Mouse (Mus musculus): Measurements from ENCODE around the gene 4930433I11Rik. TPM values are rescaled to one million over a fixed set of nuclear protein-coding genes. Genes with fewer than 3 reads are reported as not detected.
"Not testable (repeated sequence)": the region's sequence is repeated elsewhere in the genome, so short reads cannot be mapped to it uniquely, and the experiment has no call there.

Gene 4930433I11Rik
- not detected in 2 replicates for polyA plus RNA-seq (2015; fragmentation: Nextera tagmentation; extraction: Ambion mirVana)

GRCm38 (mm10) chr7:40987243-40987642 is at the start of gene 4930433I11Rik:
4930433I11Rik (plus strand) TSS chr7:40987543.
- H3K4me1 ChIP-seq = no peaks in the 10 kb centered on the region
- H3K9me3 ChIP-seq = peaks cover under 1% of the 10 kb centered on the region
- 79% methylated on average over 1 of the region's 1 CpGs for WGBS

GRCm38 (mm10) chr7:40939371-40939770 is 48.0 kb upstream of the 4930433I11Rik start:
- Histone ChIP-seq H3K9ac (no peak overlapping the region), H3K9me3 (no peaks in the 10 kb centered on the region), H3K4me2 (no peak overlapping the region), H3K27me3 (replicated peaks) (no peaks in the 10 kb centered on the region), H3K27ac (replicated peaks) (no peak overlapping the region), H3K36me3 (no peaks in the 10 kb centered on the region), H3K4me1 (no peaks in the 10 kb centered on the region), H3K4me3 (no peak overlapping the region)
- ATAC-seq (ENCODE audit: extremely low read depth, insufficient number of reproducible peaks, low FRiP score, low TSS enrichment) = no peak
- 68% methylated on average over 1 of the region's 1 CpGs for WGBS

More at GRCm38 (mm10) chr7:40987243-40987642, at the start of gene 4930433I11Rik:
- no peak within 1 kb of the TSS for H3K4me3 ChIP-seq
- no peaks in the 10 kb centered on the region for H3K27me3 ChIP-seq (replicated peaks)
- H3K36me3 ChIP-seq = no peaks in the 10 kb centered on the region
- no peak for ATAC-seq (ENCODE audit: extremely low read depth, insufficient number of reproducible peaks, low FRiP score, low TSS enrichment)
- H3K27ac ChIP-seq (replicated peaks) = no peak within 1 kb of the TSS
- H3K9ac ChIP-seq = no peak within 1 kb of the TSS
- H3K4me2 ChIP-seq = no peak within 1 kb of the TSS

GRCm38 (mm10) chr7:40942233-40942935 is 45.0 kb upstream of the 4930433I11Rik start:
- H3K4me1 ChIP-seq = no peaks in the 10 kb centered on the region
- no peaks in the 10 kb centered on the region for H3K36me3 ChIP-seq
- 47% methylated on average over 3 of the region's 3 CpGs for WGBS
- no peak for ATAC-seq (ENCODE audit: extremely low read depth, insufficient number of reproducible peaks, low FRiP score, low TSS enrichment)
- H3K4me3 ChIP-seq = no peak overlapping the region
- no peak overlapping the region for H3K4me2 ChIP-seq
- H3K9me3 ChIP-seq = no peaks in the 10 kb centered on the region
- H3K27ac ChIP-seq (replicated peaks) = no peak overlapping the region
- H3K27me3 ChIP-seq (replicated peaks) = no peaks in the 10 kb centered on the region
- H3K9ac ChIP-seq = no peak overlapping the region

GRCm38 (mm10) chr7:41032419-41032818 is 45.1 kb downstream of the 4930433I11Rik start, which contains the start of gene Gm4884:
Gm4884 (plus strand) TSS chr7:41032719.
- H3K27me3 ChIP-seq (replicated peaks); H3K36me3 ChIP-seq; H3K4me1 ChIP-seq; H3K4me3 ChIP-seq; H3K9ac ChIP-seq; H3K27ac ChIP-seq (replicated peaks); H3K9me3 ChIP-seq; H3K4me2 ChIP-seq; ATAC-seq (ENCODE audit: extremely low read depth, insufficient number of reproducible peaks, low FRiP score, low TSS enrichment): not testable (repeated sequence)
- WGBS = 87% methylated on average over 1 of the region's 1 CpGs

- H3K36me3 ChIP-seq; H3K27me3 ChIP-seq (replicated peaks); H3K4me1 ChIP-seq; ATAC-seq (ENCODE audit: extremely low read depth, insufficient number of reproducible peaks, low FRiP score, low TSS enrichment); H3K4me2 ChIP-seq; H3K4me3 ChIP-seq; H3K9ac ChIP-seq; H3K27ac ChIP-seq (replicated peaks): not testable (repeated sequence)
- H3K9me3 ChIP-seq = peaks cover 18% of the 10 kb centered on the region
- 65% methylated on average over 3 of the region's 3 CpGs for WGBS
These were observed 56.7 kb downstream of the 4930433I11Rik start for GRCm38 (mm10) chr7:41044058-41044457.

Other genes with a start within 250 kb of the 4930433I11Rik start
- 0.23 TPM in 2 replicates for gene Vstm2b, start 89.2 kb upstream of the 4930433I11Rik start, polyA plus RNA-seq (2015; fragmentation: Nextera tagmentation; extraction: Ambion mirVana)
- not detected in 2 replicates for gene Gm4884, start 45.2 kb downstream of the 4930433I11Rik start, polyA plus RNA-seq (2015; fragmentation: Nextera tagmentation; extraction: Ambion mirVana)
- not detected in 2 replicates for gene Gm5592, start 166.3 kb downstream of the 4930433I11Rik start, polyA plus RNA-seq (2015; fragmentation: Nextera tagmentation; extraction: Ambion mirVana)